Mouse (Mus musculus) liver, embryonic 14.5 days (tissue): ENCODE data around the gene Erf. TPM values are rescaled to one million over a fixed set of nuclear protein-coding genes. Genes with fewer than 3 reads are reported as not detected.

ENCODE experiments used
- ATAC-seq: fragments of 200-750 bp; cut with Nextera tagmentation; 2 replicates; pipeline ENCODE4 v1.8.0; 2017; ENCODE audit warnings: moderate number of reproducible peaks, mild to moderate bottlenecking, moderate library complexity; ENCODE audit not compliant: insufficient read depth
- DNase-seq, 3 experiments: peaks; one replicate each; pipeline ENCODE4 v3.0.0-alpha.2; 2012 to 2013; ENCODE audit warnings: low read depth in 3 of 3, low spot score in 3 of 3
- H3K27ac ChIP-seq: fragments of 300-500 bp; sonication (generic); 2 replicates; pipeline ENCODE4 v1.5.1; 2014; ENCODE audit warnings: moderate library complexity, mild to moderate bottlenecking, control low read depth, inconsistent platforms
- H3K27me3 ChIP-seq: fragments of 300-500 bp; sonication (generic); 2 replicates; pipeline ENCODE4 v1.6.1; 2014; ENCODE audit warnings: mild to moderate bottlenecking, low read length, moderate library complexity; ENCODE audit not compliant: control insufficient read depth, insufficient read depth
- H3K36me3 ChIP-seq: fragments of 300-500 bp; sonication (generic); replicated peaks from 2 replicates; pipeline ENCODE4 v1.6.1; 2014; ENCODE audit warnings: low read depth; ENCODE audit not compliant: control insufficient read depth, insufficient read depth
- H3K4me1 ChIP-seq, 2 experiments: fragments of 200-500 bp in 1 of 2; fragments of 300-500 bp in 1 of 2; sonication (generic) in 1 of 2; replicated peaks; 2 replicates each; pipeline ENCODE4 v1.6.1; 2012 to 2014; ENCODE audit warnings: antibody characterized with exemption in 1 of 2, inconsistent platforms in 1 of 2, low read length in 1 of 2; ENCODE audit not compliant: control insufficient read depth in 2 of 2, insufficient read depth in 2 of 2
- H3K4me2 ChIP-seq: fragments of 300-500 bp; sonication (generic); 2 replicates; pipeline ENCODE4 v1.6.1; 2014; ENCODE audit warnings: low read depth, mild to moderate bottlenecking, control low read depth, moderate library complexity
- H3K4me3 ChIP-seq, 2 experiments: fragments of 200-500 bp in 1 of 2; fragments of 300-500 bp in 1 of 2; sonication (generic) in 1 of 2; 2 replicates each; pipeline ENCODE4 v1.5.1; 2012 to 2014; ENCODE audit warnings: low read depth in 2 of 2, low read length in 2 of 2, mild to moderate bottlenecking in 2 of 2, control low read depth in 1 of 2, inconsistent platforms in 1 of 2, moderate library complexity in 1 of 2; ENCODE audit not compliant: insufficient read depth in 1 of 2
- H3K9ac ChIP-seq: fragments of 300-500 bp; sonication (generic); replicated peaks from 2 replicates; pipeline ENCODE4 v1.6.1; 2014; ENCODE audit warnings: mild to moderate bottlenecking, control low read depth, moderate library complexity
- H3K9me3 ChIP-seq: fragments of 300-500 bp; sonication (generic); 2 replicates; pipeline ENCODE4 v1.6.1; 2016; ENCODE audit warnings: low read length, mixed read lengths; ENCODE audit not compliant: control insufficient read depth
- CTCF ChIP-seq: IDR thresholded peaks from 2 replicates; pipeline ENCODE4 v1.5.1; 2016; ENCODE audit warnings: antibody characterized with exemption, low read depth, control low read depth
- EP300 ChIP-seq: IDR thresholded peaks from 2 replicates; pipeline ENCODE4 v1.6.1; 2016; ENCODE audit warnings: antibody characterized with exemption, low read depth
- WGBS: fragments of 180-500 bp; shearing (Covaris S2); extraction: QIAGEN DNeasy Blood & Tissue Kit; methylation state at CpG from one replicate; pipeline ENCODE4 v1.1.7; 2014; ENCODE audit not compliant: insufficient replicate concordance; 5-methylcytosine and 5-hydroxymethylcytosine counted together
- polyA plus RNA-seq, 2 experiments: library from polyadenylated mRNA; depleted of rRNA in 1 of 2; stranded (reverse) in 1 of 2; unstranded in 1 of 2; fragments of >200 nt; fragmentation: Nextera tagmentation in 1 of 2; extraction: Ambion mirVana in 1 of 2; gene quantifications; 2 replicates each; pipeline versions ENCODE4 v1.2.1 to v1.2.3; 2012 to 2014

Gene Erf
- polyA plus RNA-seq, 2 experiments, result 5.1 to 8.5 TPM

- Histone ChIP-seq H3K27me3 (no peaks in the 10 kb centered on the region), H3K9me3 (no peaks in the 10 kb centered on the region), H3K27ac (peak within 1 kb of the TSS; percentile 91), H3K4me2 (peak within 1 kb of the TSS; percentile 95), H3K4me3 (peak within 1 kb of the TSS; percentile 93 to 99), H3K4me1 (peaks cover 9 to 15% of the 10 kb centered on the region in 2 experiments), H3K9ac (peak within 1 kb of the TSS; percentile 93), H3K36me3 (peaks cover 21% of the 10 kb centered on the region)
- TF ChIP-seq EP300 (no peak), CTCF (no peak)
- WGBS, result under 1% methylated on average over 76 of the region's 76 CpGs
- ATAC-seq, result peak; percentile 81
- DNase-seq, result peak; percentile 95 to 98 (median 98)
These were observed 13.1 kb downstream of the Erf start, which contains the start of gene Gsk3a for GRCm38 (mm10) chr7:25237249-25238014. Gene Gsk3a, minus strand, starts transcription at chr7:25237851.

GRCm38 (mm10) chr7:25235526-25235925 lies 15.0 kb downstream of the Erf start:
- 90% methylated on average over 5 of the region's 5 CpGs for WGBS
- TF ChIP-seq EP300 (no peak), CTCF (no peak)
- DNase-seq, result no peak
- Histone ChIP-seq H3K27me3 (no peaks in the 10 kb centered on the region), H3K4me3 (peak overlapping the region in 1 of 2 experiments; percentile 93; a peak in 1 of 4 replicates), H3K9ac (peak overlapping the region; percentile 93), H3K4me1 (peaks cover 9 to 15% of the 10 kb centered on the region in 2 experiments), H3K4me2 (peak overlapping the region; percentile 95), H3K36me3 (peaks cover 40% of the 10 kb centered on the region), H3K9me3 (no peaks in the 10 kb centered on the region), H3K27ac (no peak overlapping the region)
- ATAC-seq, result no peak

- DNase-seq, result no peak
- no peaks in the 10 kb centered on the region for H3K9me3 ChIP-seq
- TF ChIP-seq CTCF (no peak), EP300 (no peak)
- no peak overlapping the region for H3K9ac ChIP-seq
- H3K27me3 ChIP-seq, result no peaks in the 10 kb centered on the region
- WGBS, result 56% methylated on average over 2 of the region's 2 CpGs
- no peak overlapping the region for H3K4me3 ChIP-seq
- H3K36me3 ChIP-seq, result peaks cover 64% of the 10 kb centered on the region
- peaks cover 9 to 12% of the 10 kb centered on the region in 2 experiments for H3K4me1 ChIP-seq
- H3K27ac ChIP-seq, result no peak overlapping the region
- ATAC-seq, result no peak
- no peak overlapping the region for H3K4me2 ChIP-seq
These were observed 17.5 kb downstream of the Erf start for GRCm38 (mm10) chr7:25233061-25233460.

- Histone ChIP-seq H3K4me2 (no peak overlapping the region), H3K27ac (no peak overlapping the region), H3K9ac (no peak overlapping the region), H3K4me1 (peaks cover 9 to 12% of the 10 kb centered on the region in 2 experiments), H3K36me3 (peaks cover 73% of the 10 kb centered on the region), H3K4me3 (no peak overlapping the region), H3K9me3 (no peaks in the 10 kb centered on the region), H3K27me3 (no peaks in the 10 kb centered on the region)
- no peak for TF ChIP-seq CTCF
- TF ChIP-seq EP300, result no peak
- DNase-seq, result no peak
- WGBS, result 55% methylated on average over 5 of the region's 5 CpGs
- no peak for ATAC-seq
These were observed 18.4 kb downstream of the Erf start for GRCm38 (mm10) chr7:25232101-25232648.

- H3K4me1 ChIP-seq, result peaks cover 0 to 6% of the 10 kb centered on the region in 2 experiments; a peak in 2 of 4 replicates
- TF ChIP-seq EP300 (no peak), CTCF (no peak)
- H3K27ac ChIP-seq, result no peak overlapping the region
- H3K9me3 ChIP-seq, result no peaks in the 10 kb centered on the region
- no peak overlapping the region for H3K9ac ChIP-seq
- no peak overlapping the region for H3K4me2 ChIP-seq
- peaks cover 87% of the 10 kb centered on the region for H3K36me3 ChIP-seq
- H3K4me3 ChIP-seq, result no peak overlapping the region
- WGBS, result 78% methylated on average over 9 of the region's 9 CpGs
- DNase-seq, result no peak
- no peak; the same call in 1 of the 2 replicates for ATAC-seq
- H3K27me3 ChIP-seq, result no peaks in the 10 kb centered on the region
These were observed 19.8 kb downstream of the Erf start for GRCm38 (mm10) chr7:25230690-25231285.
